Mouse (Mus musculus) 416B (cell line): ENCODE measurements around the gene Hdac11.
"Not testable (repeated sequence)": the region's sequence is repeated elsewhere in the genome, so short reads cannot be mapped to it uniquely, and the experiment has no call there.

Experiments
- DNase-seq: peaks from one replicate; pipeline ENCODE4 v3.0.0; 2011; ENCODE audit warnings: low read depth

Gene Hdac11

GRCm38 (mm10) chr6:91205346-91205745 is 48.9 kb downstream of the Hdac11 start:
- no peak for DNase-seq

- no peak for DNase-seq
These were observed 49.3 kb downstream of the Hdac11 start for GRCm38 (mm10) chr6:91205791-91206190.

- DNase-seq, result no peak
These were observed 51.0 kb downstream of the Hdac11 start for GRCm38 (mm10) chr6:91207491-91207890.

- no peak for DNase-seq
These were observed 53.3 kb downstream of the Hdac11 start for GRCm38 (mm10) chr6:91209780-91210179.

- DNase-seq, result no peak
These were observed 54.4 kb downstream of the Hdac11 start for GRCm38 (mm10) chr6:91210852-91211251.

GRCm38 (mm10) chr6:91212155-91212554 is 55.7 kb downstream of the Hdac11 start, which contains the start of gene Fbln2:
Gene Fbln2, plus strand, starts transcription at chr6:91212455.
- DNase-seq, result not testable (repeated sequence)

- no peak for DNase-seq
These were observed 56.1 kb downstream of the Hdac11 start for GRCm38 (mm10) chr6:91212571-91212970.

GRCm38 (mm10) chr6:91213287-91214218 is 57.1 kb downstream of the Hdac11 start:
- no peak for DNase-seq

- no peak for DNase-seq
These were observed 59.0 kb downstream of the Hdac11 start for GRCm38 (mm10) chr6:91215454-91215853.

GRCm38 (mm10) chr6:91218445-91218844 is 62.0 kb downstream of the Hdac11 start:
- DNase-seq, result no peak

- no peak for DNase-seq
These were observed 62.4 kb downstream of the Hdac11 start for GRCm38 (mm10) chr6:91218871-91219270.

- no peak for DNase-seq
These were observed 63.6 kb downstream of the Hdac11 start for GRCm38 (mm10) chr6:91220062-91220461.

GRCm38 (mm10) chr6:91221094-91221493 is 64.6 kb downstream of the Hdac11 start:
- peak; percentile 7 for DNase-seq

GRCm38 (mm10) chr6:91222694-91223346 is 66.4 kb downstream of the Hdac11 start:
- no peak for DNase-seq
